Mouse (Mus musculus) ovary, adult 18-20 months (tissue): ENCODE results near the gene Fdxr.

Source experiments
- DNase-seq: peaks from one replicate; pipeline ENCODE4 v3.0.0; 2022; ENCODE audit warnings: low spot score, mixed read lengths

Fdxr gene

DNA sequence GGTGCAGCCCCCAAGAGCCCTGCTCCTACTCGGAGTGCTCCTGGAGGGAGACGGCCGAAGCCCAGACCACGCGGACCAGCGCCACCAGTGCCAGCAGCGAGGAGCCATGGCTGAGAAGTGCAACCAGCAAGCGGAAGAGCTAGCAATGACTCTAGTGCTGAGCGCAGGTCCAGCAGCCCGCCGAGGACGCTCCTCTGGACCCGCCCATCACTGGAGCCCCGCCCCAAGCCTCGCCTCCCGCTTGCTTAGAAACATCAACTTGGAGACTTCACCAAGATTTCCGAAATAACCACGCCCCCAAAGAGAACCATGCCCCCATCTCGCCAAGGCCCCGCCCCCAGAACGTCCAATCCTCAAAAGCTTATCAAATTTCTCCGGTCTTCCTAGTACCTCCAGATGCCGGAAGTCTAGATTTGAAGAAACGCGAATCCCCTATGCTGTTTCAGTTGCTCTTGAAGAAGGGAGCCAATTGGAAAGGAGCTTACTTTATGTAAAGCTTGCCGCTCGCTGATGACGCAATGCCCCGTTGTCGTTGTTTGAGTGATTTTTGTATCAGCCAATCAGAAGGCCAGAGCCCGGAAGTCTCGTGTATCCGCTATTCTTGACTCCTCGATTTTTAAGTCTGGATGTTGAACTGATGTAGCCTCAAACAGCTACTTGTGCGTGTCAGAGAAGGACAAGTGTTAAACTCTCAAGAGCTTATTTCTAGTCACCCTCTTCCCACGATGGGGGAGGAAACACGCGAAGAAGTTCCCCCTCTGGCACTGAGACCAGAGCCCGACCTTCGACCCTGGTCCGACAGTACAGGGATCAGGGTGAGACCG lies at the start of gene Fdxr:
Fdxr (minus strand) TSS at position 271 of the 824 bp plus-strand sequence.
- peak; percentile 99 for DNase-seq

GRCm38 (mm10) chr11:115323354-115323753 lies 46.5 kb upstream of the Fdxr start:
- DNase-seq: no peak

DNA sequence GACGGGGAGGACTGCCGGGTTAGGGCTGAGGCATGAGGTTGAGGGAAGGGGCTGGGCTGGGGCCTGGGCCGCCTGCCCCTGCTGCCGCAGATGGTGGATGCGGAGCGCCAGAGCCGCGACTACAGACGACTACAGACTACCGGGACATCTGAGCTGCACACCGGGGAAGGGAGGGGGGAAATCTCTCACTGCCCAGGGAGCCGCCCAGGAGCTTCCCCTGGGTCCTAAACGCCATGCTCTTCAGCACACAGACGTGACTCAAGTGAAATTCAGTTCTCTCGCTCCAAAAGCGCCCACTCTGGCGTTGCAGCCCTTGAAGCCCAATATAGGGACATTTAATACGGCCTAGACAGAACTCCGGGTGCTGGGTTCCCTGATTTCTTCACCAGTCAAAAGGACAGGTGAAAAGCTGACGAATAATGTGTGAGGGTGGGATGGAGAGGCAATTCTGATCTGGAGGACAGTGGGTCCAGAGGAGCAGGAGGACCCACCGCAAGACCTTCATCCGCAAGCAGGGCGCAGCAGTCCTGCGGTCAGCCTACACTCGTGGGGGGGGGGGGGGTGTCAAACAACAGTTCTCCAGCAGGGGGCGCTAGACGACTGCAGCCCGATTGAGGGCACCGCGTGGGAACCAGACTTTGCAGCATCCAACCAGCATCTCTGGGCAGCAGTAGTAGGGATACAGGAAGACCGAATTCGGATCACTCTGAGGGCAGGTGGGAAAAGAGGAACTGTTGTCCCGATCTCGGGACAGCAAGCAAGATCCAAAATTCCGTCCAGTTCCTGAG lies 45.2 kb upstream of the Fdxr start, which contains the start of gene Ush1g:
Ush1g (minus strand) TSS at position 136 of the 788 bp plus-strand sequence.
- no peak for DNase-seq

DNA sequence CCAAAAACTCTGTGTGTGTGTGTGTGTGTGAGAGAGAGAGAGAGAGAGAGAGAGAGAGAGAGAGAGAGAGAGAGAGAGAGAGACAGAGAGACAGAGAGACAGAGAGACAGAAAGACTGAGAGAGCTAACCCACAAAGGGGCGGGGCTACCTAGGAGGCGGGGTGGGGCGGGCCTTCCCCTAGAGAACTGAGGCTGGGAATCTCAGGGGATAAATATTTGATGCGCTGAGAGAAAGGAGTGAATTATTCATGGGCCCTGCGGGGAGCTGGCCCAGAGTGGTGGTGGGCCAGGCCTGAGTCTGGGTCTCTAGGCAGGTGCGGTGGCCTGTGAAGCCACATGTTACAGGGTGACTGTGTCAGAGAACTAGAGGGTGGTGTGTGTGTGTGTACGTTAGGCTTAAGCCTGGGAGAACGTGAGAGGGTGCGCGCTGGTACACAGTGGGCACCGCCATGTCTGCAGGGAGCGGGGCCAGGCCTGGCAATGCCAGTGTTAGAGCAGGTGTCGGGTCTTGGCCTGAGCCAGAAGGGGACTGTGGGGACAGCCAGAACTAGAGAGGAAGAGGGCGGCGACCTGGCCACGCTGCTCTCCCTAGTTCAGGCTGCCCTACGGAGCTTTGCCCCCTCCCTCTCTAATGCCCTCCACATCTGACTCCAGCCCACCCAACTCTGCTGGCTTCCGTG lies 43.0 kb upstream of the Fdxr start:
- DNase-seq: no peak

DNA sequence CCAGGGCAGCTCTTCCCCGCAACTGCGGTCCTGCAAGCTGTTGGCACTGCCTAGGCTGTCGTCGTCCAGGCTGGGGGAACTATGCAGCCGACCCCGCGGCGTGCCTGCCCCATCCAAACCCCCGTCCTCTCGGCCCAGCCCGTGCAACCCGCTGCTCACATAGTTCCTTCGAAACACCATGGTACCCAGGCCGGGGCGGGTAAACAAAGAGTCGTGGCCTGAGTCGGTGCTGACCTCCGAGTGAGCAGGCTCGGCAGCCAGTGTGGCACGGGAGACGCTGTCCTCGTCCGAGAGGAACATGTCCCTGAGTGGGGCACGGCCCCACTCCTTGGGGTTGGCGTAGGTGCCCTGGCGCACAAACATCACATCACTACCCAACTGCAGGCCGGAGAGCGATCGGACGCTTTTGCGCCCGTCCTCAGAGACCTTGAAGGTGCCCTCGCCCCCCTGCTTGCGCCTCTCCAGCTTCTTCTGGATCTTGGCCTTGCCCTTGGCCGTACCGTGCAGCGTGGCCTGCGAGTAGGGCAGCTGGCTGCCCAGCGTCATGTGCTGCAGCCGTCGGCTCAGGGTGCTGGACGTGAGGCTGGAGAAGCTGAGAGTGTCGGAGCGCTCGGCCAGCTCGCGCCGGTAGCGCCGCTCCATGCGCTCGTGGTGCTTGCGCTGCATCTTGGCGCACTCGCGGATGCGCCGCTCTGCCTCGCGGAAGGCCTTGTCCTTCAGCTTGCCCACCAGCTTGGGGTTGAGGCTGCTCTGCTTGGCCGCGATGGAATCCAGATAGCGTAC lies 41.6 kb upstream of the Fdxr start:
- DNase-seq: peak; percentile 58

GRCm38 (mm10) chr11:115317204-115317603 lies 40.4 kb upstream of the Fdxr start:
- DNase-seq: no peak

DNA sequence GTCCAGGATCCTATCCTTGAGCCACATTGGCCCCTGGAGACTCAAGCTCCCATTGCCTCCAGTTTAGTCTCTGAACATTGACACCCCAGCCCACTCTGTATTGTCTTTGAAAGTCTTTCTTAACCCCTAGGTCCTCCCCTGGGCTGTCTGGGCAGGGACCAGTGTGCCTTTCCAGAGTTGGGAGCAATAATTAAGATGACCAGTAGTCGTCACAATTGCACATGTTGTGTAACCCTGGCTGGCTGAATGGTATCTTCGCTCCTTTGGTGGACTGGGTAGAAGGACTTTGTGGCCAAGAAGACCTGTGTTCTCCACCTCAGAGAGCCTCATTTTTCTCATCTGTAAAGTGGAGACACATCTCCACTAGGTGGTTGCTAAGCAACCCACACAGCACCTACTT lies 37.4 kb upstream of the Fdxr start:
- DNase-seq: no peak

DNA sequence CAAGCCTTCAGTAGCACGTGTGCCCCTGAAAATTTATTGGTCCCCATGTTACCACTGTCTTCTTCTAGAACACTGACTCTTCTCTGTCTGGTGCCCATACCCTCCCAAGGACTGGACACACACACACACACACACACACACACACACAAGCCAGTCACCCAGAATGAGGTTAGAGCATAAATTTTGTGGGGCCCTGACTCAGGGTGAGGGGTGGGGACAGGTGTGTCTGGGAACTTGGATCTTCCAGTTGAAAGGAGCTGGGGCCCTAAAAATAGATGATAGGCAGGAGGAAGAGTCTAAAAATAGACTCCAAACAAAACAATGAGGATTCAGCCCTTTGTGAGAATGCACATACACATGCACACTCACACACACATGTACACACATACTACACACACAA lies 31.9 kb upstream of the Fdxr start:
- DNase-seq: no peak

GRCm38 (mm10) chr11:115306863-115307262 lies 30.0 kb upstream of the Fdxr start, which contains the start of gene Otop2:
Gene Otop2, plus strand, starts transcription at chr11:115307163.
- no peak for DNase-seq

GRCm38 (mm10) chr11:115303167-115303566 lies 26.3 kb upstream of the Fdxr start:
- no peak for DNase-seq

DNA sequence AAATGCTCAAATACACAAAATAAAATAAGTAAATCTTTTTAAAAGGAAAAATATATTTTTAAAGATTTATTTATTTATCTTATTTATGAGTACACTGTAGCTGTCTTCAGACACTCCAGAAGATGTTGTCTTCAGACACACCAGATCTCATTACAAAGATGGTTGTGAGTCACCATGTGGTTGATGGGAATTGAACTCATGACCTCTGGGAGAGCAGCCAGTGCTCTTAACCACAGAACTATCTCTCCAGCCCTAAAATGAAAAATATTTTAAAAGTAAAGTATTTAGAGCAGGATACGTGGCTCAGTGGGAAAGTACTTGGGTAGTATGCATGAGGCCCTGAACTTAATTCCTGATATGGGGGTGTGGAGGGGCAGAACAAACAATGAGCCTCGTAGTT lies 24.5 kb upstream of the Fdxr start:
- DNase-seq: no peak

GRCm38 (mm10) chr11:115300745-115301144 lies 23.9 kb upstream of the Fdxr start:
- DNase-seq: no peak

DNA sequence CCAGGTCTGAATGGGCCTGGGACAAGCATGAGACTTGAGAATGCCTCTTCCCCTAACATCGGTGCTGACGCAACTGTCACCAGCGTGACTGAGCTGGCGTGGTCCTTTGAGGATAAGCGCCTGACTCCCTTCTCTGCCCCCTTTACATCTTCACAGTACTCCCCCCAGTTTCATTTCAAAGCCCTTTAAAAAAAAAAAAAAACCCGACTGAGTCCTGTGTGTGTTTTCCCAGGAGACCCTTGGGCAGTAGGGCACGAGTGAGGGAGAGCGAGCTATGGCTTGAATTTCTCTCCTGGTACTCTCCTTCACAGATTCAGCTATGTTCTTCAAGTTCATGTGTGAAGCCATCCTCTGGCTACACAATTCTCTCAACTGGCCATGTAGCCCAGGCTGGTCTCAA lies 21.3 kb upstream of the Fdxr start:
- DNase-seq: no peak

DNA sequence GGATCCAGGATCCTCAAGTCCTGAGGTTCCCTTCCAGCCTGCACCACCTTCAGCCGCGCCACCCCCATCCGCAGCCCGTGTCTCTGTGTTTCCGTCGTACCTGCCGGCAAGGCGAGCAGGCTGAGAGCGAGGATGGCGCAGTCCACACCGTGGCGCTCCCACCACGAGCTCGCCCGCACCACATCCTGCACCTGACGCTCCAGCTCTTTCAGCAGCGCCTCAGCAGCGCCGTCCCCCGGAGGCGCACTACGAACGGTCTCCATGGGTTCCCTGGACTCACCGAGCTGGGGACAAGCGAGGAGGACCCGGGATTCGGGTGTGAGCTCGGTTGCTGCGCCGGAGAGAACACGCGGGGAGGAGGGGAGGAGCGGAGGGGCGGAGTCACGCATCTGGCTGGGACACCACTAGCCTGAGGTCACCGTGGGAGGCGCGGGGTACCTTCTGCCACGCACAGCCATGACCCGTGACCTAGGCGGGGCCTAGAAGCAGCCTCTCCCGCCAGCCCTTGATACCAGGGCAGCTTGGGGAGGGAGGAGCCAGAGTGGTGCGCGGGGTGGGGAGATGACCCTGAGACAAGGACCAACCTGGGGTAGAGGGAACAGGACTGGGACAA lies 20.5 kb upstream of the Fdxr start, which contains the start of gene Fads6:
Fads6 (minus strand) TSS at position 450 of the 613 bp plus-strand sequence.
- DNase-seq: peak; percentile 75

DNA sequence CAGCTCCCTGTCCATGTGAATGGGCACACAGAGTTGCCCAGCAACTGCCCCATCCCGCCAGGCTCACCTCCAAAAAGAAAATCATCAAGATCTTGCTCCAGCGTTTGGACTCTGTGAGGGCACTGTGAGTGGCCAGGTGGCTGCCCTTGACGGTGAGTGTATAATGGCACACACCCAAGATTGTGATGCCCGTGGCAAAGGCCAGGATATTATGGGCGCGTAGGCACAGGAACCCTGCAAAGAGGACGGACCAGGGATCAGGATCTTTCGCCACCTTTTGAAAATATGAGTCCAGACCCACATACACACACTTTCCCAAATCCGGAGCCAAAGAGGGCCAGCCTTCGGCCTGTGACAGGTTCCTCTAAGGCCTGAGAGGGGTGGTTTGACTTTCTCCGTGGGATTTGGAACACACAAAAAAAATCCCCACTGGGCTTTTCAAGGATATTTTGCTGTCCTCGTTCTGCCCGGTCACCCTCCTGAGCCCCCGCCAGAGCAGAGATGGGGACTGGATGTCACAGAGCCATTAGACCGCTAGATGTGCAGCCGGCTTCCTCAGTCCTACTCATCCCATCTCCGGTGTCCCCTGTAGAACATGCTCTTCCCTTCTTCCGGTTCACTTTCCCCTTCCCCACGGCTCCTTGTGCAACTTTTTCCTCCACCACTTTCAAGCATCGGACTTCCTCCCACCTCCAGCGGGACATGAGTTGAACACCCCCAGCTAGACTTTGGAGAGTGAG lies 19.8 kb upstream of the Fdxr start:
- DNase-seq: no peak

DNA sequence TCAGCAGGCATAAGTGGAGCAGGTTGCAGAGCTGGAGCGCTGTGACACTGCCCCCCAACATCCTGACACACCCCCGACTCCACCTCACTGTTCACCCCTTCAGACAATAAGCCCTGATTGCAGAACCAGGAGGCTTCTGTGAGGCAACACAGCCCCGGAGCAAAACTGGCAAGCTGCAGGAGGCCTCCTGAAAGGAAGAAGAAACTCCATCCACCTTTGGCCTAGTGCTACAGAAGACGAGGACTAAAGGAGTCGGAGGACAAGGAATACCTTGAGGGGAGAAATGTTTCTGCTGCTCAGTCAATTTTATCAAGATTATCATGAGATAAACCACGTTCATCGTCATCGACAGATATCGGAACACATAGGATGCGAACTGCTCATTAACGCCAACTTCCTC lies 19.1 kb upstream of the Fdxr start:
- no peak for DNase-seq

- no peak for DNase-seq
Observed at GRCm38 (mm10) chr11:115292631-115293375, 16.0 kb upstream of the Fdxr start.

GRCm38 (mm10) chr11:115291503-115291902 lies 14.7 kb upstream of the Fdxr start:
- DNase-seq: no peak

DNA sequence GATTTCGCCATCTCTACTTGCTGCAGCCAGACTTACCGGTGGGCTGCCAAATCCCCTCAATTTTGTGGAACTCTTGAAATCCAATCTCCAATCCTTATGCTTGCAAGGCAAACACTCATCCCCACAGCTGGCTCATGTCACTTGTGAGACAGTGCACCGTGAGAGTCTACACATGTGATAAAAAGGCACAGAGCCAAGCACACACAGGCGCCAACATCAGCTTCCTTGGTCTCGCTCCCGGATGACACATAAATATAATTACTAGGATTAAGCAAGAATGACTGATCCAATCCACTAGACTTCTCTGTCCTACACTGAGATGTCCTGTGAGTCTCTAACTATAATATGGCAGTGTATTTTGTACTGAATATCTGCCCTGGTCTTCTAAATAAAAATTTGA lies 14.1 kb upstream of the Fdxr start:
- DNase-seq: peak; percentile 72

- DNase-seq: no peak
Observed at GRCm38 (mm10) chr11:115290314-115290713, 13.5 kb upstream of the Fdxr start.
